Mouse (Mus musculus): ENCODE results near the gene Msi2. TPM values are rescaled to one million over a fixed set of nuclear protein-coding genes. Genes with fewer than 3 reads are reported as not detected.
A peak's percentile ranks its signal among the peaks of the same experiment; 100 is the strongest.

The Msi2 gene
- total and polyA plus RNA-seq, 2 experiments from 2014 or later = 22.1 to 94.6 TPM

DNA sequence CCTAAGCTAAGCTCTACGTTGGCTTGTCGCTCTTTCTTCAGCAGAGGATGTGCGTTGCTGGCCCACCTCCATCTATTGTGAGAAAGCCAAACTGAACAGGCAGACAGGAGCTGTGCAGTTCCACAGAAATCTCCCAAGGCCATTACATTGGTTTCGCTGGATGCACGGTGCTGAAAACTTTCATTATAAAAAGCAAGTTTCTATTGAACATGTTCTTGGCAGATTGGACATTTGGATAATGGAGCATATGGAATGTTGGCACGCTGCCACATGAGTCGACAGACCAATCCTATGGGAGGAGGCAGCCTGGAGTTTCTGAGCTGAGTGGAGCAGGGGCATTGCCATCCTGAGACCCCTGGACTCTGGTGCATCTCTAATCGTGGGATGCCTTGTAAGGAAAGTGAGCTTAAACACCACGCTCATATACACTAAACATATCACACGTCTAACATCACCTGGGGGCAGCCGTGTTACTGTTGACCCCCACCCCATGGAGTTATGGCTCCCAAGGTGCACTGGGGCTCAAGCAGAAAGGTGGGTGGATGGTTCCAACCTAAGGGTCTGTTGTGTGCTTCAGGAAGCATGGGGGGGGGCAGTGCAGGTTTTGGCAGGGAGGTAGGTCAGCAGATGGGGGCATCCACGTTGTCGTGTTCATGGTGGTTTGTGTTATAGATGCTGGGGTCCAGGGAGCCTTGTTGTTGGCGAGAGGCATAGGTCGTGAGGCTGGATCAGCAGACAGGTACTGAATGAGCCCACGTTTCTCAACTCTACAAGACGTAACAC lies 389.3 kb downstream of the Msi2 start:
- Histone ChIP-seq H3K4me2 (ENCODE audit: low read depth, low read length) (no peak overlapping the region), H3K4me3 (ENCODE audit: low read depth, low read length) (no peak overlapping the region), H3K36me3 (replicated peaks; ENCODE audit: control insufficient read depth, insufficient read depth, low read length) (no peaks in the 10 kb centered on the region), H3K4me1 (ENCODE audit: control insufficient read depth, insufficient read depth) (peaks cover 12% of the 10 kb centered on the region), H3K9ac (replicated peaks; ENCODE audit: low read depth, low read length) (no peak overlapping the region), H3K27me3 (ENCODE audit: control insufficient read depth, insufficient read depth, low read length) (no peaks in the 10 kb centered on the region), H3K27ac (ENCODE audit: low read depth) (no peak overlapping the region), H3K9me3 (replicated peaks; ENCODE audit: control insufficient read depth, low read length) (no peaks in the 10 kb centered on the region)
- no peak for DNase-seq (ENCODE audit: low spot score)
- ATAC-seq (ENCODE audit: insufficient read depth, low read depth) = no peak
- TF ChIP-seq CTCF (IDR thresholded peaks at IDR 0.05; ENCODE audit: low read depth) = no peak
- TF ChIP-seq EP300 (IDR thresholded peaks at IDR 0.05; ENCODE audit: low read depth) = no peak
- WGBS = 76% methylated on average over 17 of the region's 17 CpGs

DNA sequence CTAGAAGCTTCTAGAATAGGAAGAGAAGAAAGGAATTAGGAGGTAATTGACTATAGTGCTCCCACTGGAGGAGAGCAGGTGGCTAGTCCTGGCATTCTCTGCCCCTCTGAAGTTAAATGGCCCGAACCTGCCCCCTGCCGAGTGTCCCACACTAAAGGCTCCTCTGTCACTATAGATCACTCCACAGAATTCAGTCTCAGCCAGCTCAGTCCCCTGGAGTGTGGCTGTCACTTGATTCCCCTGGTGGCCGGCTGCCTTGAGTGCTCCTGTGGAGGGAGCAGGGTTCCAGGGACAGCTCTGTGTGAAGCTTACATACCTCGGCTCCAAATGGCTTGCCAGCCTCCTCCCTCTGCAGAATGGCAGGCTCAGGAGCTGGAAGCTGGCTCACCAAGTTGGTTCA lies 391.3 kb downstream of the Msi2 start:
- no peak overlapping the region for H3K4me2 ChIP-seq (ENCODE audit: low read depth, low read length)
- no peaks in the 10 kb centered on the region for H3K27me3 ChIP-seq (ENCODE audit: control insufficient read depth, insufficient read depth, low read length)
- H3K9me3 ChIP-seq (replicated peaks; ENCODE audit: control insufficient read depth, low read length) = no peaks in the 10 kb centered on the region
- 0 out of 2 replicates have a peak, but pooled peaks have one; percentile 31 for ATAC-seq (ENCODE audit: insufficient read depth, low read depth)
- 12% methylated on average over 4 of the region's 4 CpGs for WGBS
- no peak overlapping the region for H3K27ac ChIP-seq (ENCODE audit: low read depth)
- no peak overlapping the region for H3K4me3 ChIP-seq (ENCODE audit: low read depth, low read length)
- H3K9ac ChIP-seq (replicated peaks; ENCODE audit: low read depth, low read length) = no peak overlapping the region
- TF ChIP-seq EP300 (IDR thresholded peaks at IDR 0.05; ENCODE audit: low read depth) (no peak), CTCF (IDR thresholded peaks at IDR 0.05; ENCODE audit: low read depth) (peak; percentile 24; the same call in 1 of the 2 replicates)
- H3K36me3 ChIP-seq (replicated peaks; ENCODE audit: control insufficient read depth, insufficient read depth, low read length) = no peaks in the 10 kb centered on the region
- peaks cover 12% of the 10 kb centered on the region for H3K4me1 ChIP-seq (ENCODE audit: control insufficient read depth, insufficient read depth)
- DNase-seq (ENCODE audit: low spot score) = no peak

DNA sequence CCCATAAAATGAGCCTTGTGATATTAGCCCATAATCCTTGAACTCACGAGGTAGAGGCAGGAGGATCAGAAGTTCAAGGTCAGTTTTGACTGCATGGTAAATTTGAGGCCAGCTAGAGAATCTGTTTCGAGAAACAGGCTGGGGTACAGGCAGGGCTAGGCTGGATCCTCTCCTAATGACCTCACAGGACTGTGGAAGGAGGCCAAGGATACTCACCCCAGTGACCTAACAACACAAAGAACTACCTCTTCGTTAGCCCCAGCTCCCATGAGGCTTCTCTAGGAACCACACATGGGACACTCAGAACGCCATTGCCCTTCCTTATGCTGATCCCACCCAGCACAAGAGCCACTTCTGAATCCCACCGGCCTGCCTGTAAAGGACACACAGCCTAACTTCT lies 399.5 kb downstream of the Msi2 start:
- H3K27ac ChIP-seq (ENCODE audit: low read depth) = no peak overlapping the region
- H3K27me3 ChIP-seq (ENCODE audit: control insufficient read depth, insufficient read depth, low read length) = no peaks in the 10 kb centered on the region
- ATAC-seq (ENCODE audit: insufficient read depth, low read depth) (no peak), DNase-seq (ENCODE audit: low spot score) (no peak)
- no peaks in the 10 kb centered on the region for H3K36me3 ChIP-seq (replicated peaks; ENCODE audit: control insufficient read depth, insufficient read depth, low read length)
- TF ChIP-seq EP300 (IDR thresholded peaks at IDR 0.05; ENCODE audit: low read depth) (no peak), CTCF (IDR thresholded peaks at IDR 0.05; ENCODE audit: low read depth) (no peak)
- H3K4me2 ChIP-seq (ENCODE audit: low read depth, low read length) = no peak overlapping the region
- H3K9me3 ChIP-seq (replicated peaks; ENCODE audit: control insufficient read depth, low read length) = no peaks in the 10 kb centered on the region
- H3K9ac ChIP-seq (replicated peaks; ENCODE audit: low read depth, low read length) = no peak overlapping the region
- peaks cover 14% of the 10 kb centered on the region for H3K4me1 ChIP-seq (ENCODE audit: control insufficient read depth, insufficient read depth)
- H3K4me3 ChIP-seq (ENCODE audit: low read depth, low read length) = no peak overlapping the region
- WGBS = 61% methylated on average over 5 of the region's 5 CpGs

DNA sequence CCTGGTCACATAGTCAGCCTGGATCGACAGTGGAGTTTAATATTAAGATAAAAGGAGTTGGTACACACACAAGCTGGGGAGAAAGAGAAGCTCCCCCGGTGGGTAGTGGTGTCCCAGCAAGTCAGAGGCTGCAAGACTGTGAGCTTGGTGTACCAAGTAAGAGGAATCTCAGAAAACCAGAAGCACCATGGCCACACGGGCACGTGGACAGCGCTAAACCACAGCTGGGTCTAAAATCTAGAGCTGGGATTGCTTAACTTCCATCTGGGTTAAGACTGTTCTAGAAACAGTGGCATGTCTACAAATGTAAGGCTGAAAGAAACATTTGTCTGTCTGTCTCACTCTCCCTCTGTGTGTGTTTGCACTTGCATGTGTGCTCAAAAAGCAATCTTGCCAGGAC lies 402.9 kb downstream of the Msi2 start:
- Histone ChIP-seq H3K4me2 (ENCODE audit: low read depth, low read length) (no peak overlapping the region), H3K4me3 (ENCODE audit: low read depth, low read length) (no peak overlapping the region), H3K9me3 (replicated peaks; ENCODE audit: control insufficient read depth, low read length) (no peaks in the 10 kb centered on the region), H3K27me3 (ENCODE audit: control insufficient read depth, insufficient read depth, low read length) (no peaks in the 10 kb centered on the region), H3K27ac (ENCODE audit: low read depth) (no peak overlapping the region), H3K9ac (replicated peaks; ENCODE audit: low read depth, low read length) (no peak overlapping the region; the same call in 1 of the 2 replicates), H3K36me3 (replicated peaks; ENCODE audit: control insufficient read depth, insufficient read depth, low read length) (no peaks in the 10 kb centered on the region), H3K4me1 (ENCODE audit: control insufficient read depth, insufficient read depth) (peaks cover 33% of the 10 kb centered on the region)
- WGBS = 64% methylated on average over 5 of the region's 5 CpGs
- TF ChIP-seq CTCF (IDR thresholded peaks at IDR 0.05; ENCODE audit: low read depth) = no peak
- no peak for TF ChIP-seq EP300 (IDR thresholded peaks at IDR 0.05; ENCODE audit: low read depth)
- ATAC-seq (ENCODE audit: insufficient read depth, low read depth) (no peak), DNase-seq (ENCODE audit: low spot score) (no peak)

DNA sequence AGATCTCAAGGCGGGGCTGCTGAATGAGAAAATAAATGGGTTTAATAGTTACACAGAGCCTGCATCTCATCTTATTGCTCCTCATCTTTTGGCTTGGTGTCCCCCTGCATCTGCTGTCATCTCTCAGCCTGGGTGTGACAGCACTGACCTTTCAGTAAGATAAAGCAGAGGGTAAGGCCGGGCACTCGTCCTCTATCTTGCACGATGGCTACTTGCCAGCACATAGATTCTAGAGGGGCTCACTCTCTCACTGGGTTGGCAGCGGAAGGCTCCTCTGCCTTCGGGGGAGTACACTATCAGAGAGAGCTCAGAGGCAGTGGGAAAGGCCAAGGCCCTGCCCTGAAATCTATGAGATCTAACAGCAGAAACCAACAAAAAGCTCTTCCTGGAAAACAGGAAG lies 403.8 kb downstream of the Msi2 start:
- Histone ChIP-seq H3K27me3 (ENCODE audit: control insufficient read depth, insufficient read depth, low read length) (no peaks in the 10 kb centered on the region), H3K4me3 (ENCODE audit: low read depth, low read length) (no peak overlapping the region), H3K4me2 (ENCODE audit: low read depth, low read length) (no peak overlapping the region), H3K36me3 (replicated peaks; ENCODE audit: control insufficient read depth, insufficient read depth, low read length) (no peaks in the 10 kb centered on the region), H3K27ac (ENCODE audit: low read depth) (0 out of 2 replicates have a peak overlapping the region, but pooled peaks have one; percentile 16), H3K4me1 (ENCODE audit: control insufficient read depth, insufficient read depth) (peaks cover 42% of the 10 kb centered on the region), H3K9ac (replicated peaks; ENCODE audit: low read depth, low read length) (no peak overlapping the region; the same call in 1 of the 2 replicates), H3K9me3 (replicated peaks; ENCODE audit: control insufficient read depth, low read length) (no peaks in the 10 kb centered on the region)
- TF ChIP-seq CTCF (IDR thresholded peaks at IDR 0.05; ENCODE audit: low read depth) (no peak), EP300 (IDR thresholded peaks at IDR 0.05; ENCODE audit: low read depth) (no peak)
- ATAC-seq (ENCODE audit: insufficient read depth, low read depth) (no peak), DNase-seq (ENCODE audit: low spot score) (no peak)
- 28% methylated on average over 6 of the region's 6 CpGs for WGBS
